32 mouse cellular contexts compared by ENCODE assay signal in genomic region chr1:34522205-34522849, GRCm38 (mm10). TPM values are rescaled to one million over a fixed set of nuclear protein-coding genes. Genes with fewer than 3 reads are reported as not detected.
DNase-seq lines count a peak whose midpoint lies in the region; ATAC-seq and TF ChIP-seq lines count a peak whose summit lies in the region.
"Had no signal": no experiment of that assay in that cellular context is flagged by ENCODE, and none has a peak within 500 bp of the region (broad histone marks: within the 10 kb centered on the region; RNA-seq: fewer than 3 reads in every experiment).

No protein-coding gene starts in this region.

- TF ChIP-seq CTCF in lung, embryonic 14.5 days (IDR thresholded peaks at IDR 0.05; ENCODE audit: low read depth): no peak
- TF ChIP-seq CTCF in forebrain, postnatal 0 days (IDR thresholded peaks at IDR 0.05; ENCODE audit: low read depth): no peak

- no peak for ATAC-seq in lung, embryonic 14.5 days (ENCODE audit: insufficient read depth)
- no peak for ATAC-seq in forebrain, postnatal 0 days
- ATAC-seq in inflammation-experienced regulatory T-cells, adult 6 months: no peak
- ATAC-seq: CD4-positive, CD25-positive, alpha-beta regulatory T cell, adult 4 months; forebrain, embryonic 16.5 days had no signal

- H3K4me1 ChIP-seq in heart, embryonic 10.5 days: peaks cover 36% of the 10 kb centered on the region
- no peaks in the 10 kb centered on the region for H3K4me1 ChIP-seq in lung, embryonic 14.5 days (ENCODE audit: insufficient read depth)
- H3K4me1 ChIP-seq in forebrain, postnatal 0 days (ENCODE audit: insufficient read depth): no peaks in the 10 kb centered on the region
- H3K4me1 ChIP-seq: embryonic facial prominence, embryonic 10.5 days; kidney, embryonic 15.5 days; limb, embryonic 13.5 days; liver, embryonic 13.5 days; midbrain, embryonic 12.5 days; neural tube, embryonic 15.5 days; stomach, embryonic 15.5 days had no signal

- no peaks in the 10 kb centered on the region for H3K9me3 ChIP-seq in heart, embryonic 10.5 days
- no peaks in the 10 kb centered on the region for H3K9me3 ChIP-seq in lung, embryonic 14.5 days (ENCODE audit: low read depth, low read length)
- no peaks in the 10 kb centered on the region for H3K9me3 ChIP-seq in forebrain, postnatal 0 days (ENCODE audit: low read length)
- H3K9me3 ChIP-seq: embryonic facial prominence, embryonic 10.5 days; kidney, embryonic 15.5 days; limb, embryonic 13.5 days; liver, embryonic 13.5 days; midbrain, embryonic 12.5 days; neural tube, embryonic 15.5 days; stomach, embryonic 15.5 days had no signal

- H3K4me3 ChIP-seq in heart, embryonic 10.5 days: no peak overlapping the region
- H3K4me3 ChIP-seq in lung, embryonic 14.5 days (ENCODE audit: low read depth, low read length): no peak overlapping the region
- H3K4me3 ChIP-seq in forebrain, postnatal 0 days (ENCODE audit: low read depth, low read length): no peak overlapping the region
- H3K4me3 ChIP-seq: embryonic facial prominence, embryonic 10.5 days; heart, adult 2 months; kidney, embryonic 15.5 days; limb, embryonic 13.5 days; liver, embryonic 13.5 days; midbrain, embryonic 12.5 days; neural tube, embryonic 15.5 days; stomach, embryonic 15.5 days had no signal

- H3K4me2 ChIP-seq in lung, embryonic 14.5 days: no peak overlapping the region
- H3K4me2 ChIP-seq in forebrain, postnatal 0 days (ENCODE audit: low read depth): no peak overlapping the region
- H3K4me2 ChIP-seq: kidney, embryonic 15.5 days; limb, embryonic 13.5 days; liver, embryonic 13.5 days; midbrain, embryonic 12.5 days; neural tube, embryonic 15.5 days; stomach, embryonic 15.5 days had no signal

- WGBS in heart, embryonic 10.5 days: 24% methylated on average over 6 of the region's 6 CpGs
- WGBS in lung, embryonic 14.5 days: 54% methylated on average over 6 of the region's 6 CpGs
- WGBS in forebrain, postnatal 0 days: 85% methylated on average over 6 of the region's 6 CpGs

- H3K27ac ChIP-seq in heart, embryonic 10.5 days: 0 out of 2 replicates have a peak overlapping the region, but pooled peaks have one; percentile 72
- no peak overlapping the region for H3K27ac ChIP-seq in lung, embryonic 14.5 days (ENCODE audit: low read depth)
- no peak overlapping the region for H3K27ac ChIP-seq in forebrain, postnatal 0 days (ENCODE audit: low read depth, low read length)
- H3K27ac ChIP-seq: embryonic facial prominence, embryonic 10.5 days; heart, adult 2 months; kidney, embryonic 15.5 days; limb, embryonic 13.5 days; liver, embryonic 13.5 days; midbrain, embryonic 12.5 days; neural tube, embryonic 15.5 days; stomach, embryonic 15.5 days had no signal

- H3K27me3 ChIP-seq in heart, embryonic 10.5 days (ENCODE audit: insufficient read depth, poor library complexity, severe bottlenecking): no peaks in the 10 kb centered on the region
- no peaks in the 10 kb centered on the region for H3K27me3 ChIP-seq in lung, embryonic 14.5 days (ENCODE audit: insufficient read depth, low read length)
- no peaks in the 10 kb centered on the region for H3K27me3 ChIP-seq in forebrain, postnatal 0 days (ENCODE audit: insufficient read depth, low read length)
- H3K27me3 ChIP-seq: kidney, embryonic 15.5 days; limb, embryonic 13.5 days; liver, embryonic 13.5 days; midbrain, embryonic 12.5 days; neural tube, embryonic 15.5 days; stomach, embryonic 15.5 days had no signal

- DNase-seq in heart, embryonic 10.5 days (ENCODE audit: low spot score): no peak
- no peak for DNase-seq in heart, postnatal 14 days
- peak; percentile 8 for DNase-seq in lung, embryonic 14.5 days
- no peak for DNase-seq in lung, postnatal 25 days (ENCODE audit: low spot score)
- DNase-seq in cerebellum, postnatal 10 days: peak; percentile 66
- DNase-seq in forebrain, postnatal 0 days: no peak
- no peak for DNase-seq in kidney, postnatal 25 days
- DNase-seq: adrenal gland, postnatal 14 days; gastrocnemius, postnatal 14 days; heart, adult 2 months; kidney, adult 11 months; layer of hippocampus, adult 9-11 months; liver, embryonic 13.5 days; lung, adult 2 months; lung, postnatal 36 days; right cerebral cortex, adult 18-20 months; thymus, postnatal 36 days had no signal

- H3K36me3 ChIP-seq in heart, embryonic 10.5 days: no peaks in the 10 kb centered on the region
- no peaks in the 10 kb centered on the region for H3K36me3 ChIP-seq in lung, embryonic 14.5 days (ENCODE audit: insufficient read depth)
- H3K36me3 ChIP-seq in forebrain, postnatal 0 days (ENCODE audit: insufficient read depth): no peaks in the 10 kb centered on the region
- H3K36me3 ChIP-seq: embryonic facial prominence, embryonic 10.5 days; kidney, embryonic 15.5 days; limb, embryonic 13.5 days; liver, embryonic 13.5 days; midbrain, embryonic 12.5 days; neural tube, embryonic 15.5 days; stomach, embryonic 15.5 days had no signal

- no peak overlapping the region for H3K9ac ChIP-seq in lung, embryonic 14.5 days
- H3K9ac ChIP-seq in forebrain, postnatal 0 days: no peak overlapping the region
- H3K9ac ChIP-seq: kidney, embryonic 15.5 days; limb, embryonic 13.5 days; liver, embryonic 13.5 days; midbrain, embryonic 12.5 days; neural tube, embryonic 15.5 days; stomach, embryonic 15.5 days had no signal

- intact Hi-C loops in heart, postnatal 14 days (cut with DNase I): no loop called here

RNA-seq across cellular contexts. Expression of gene Cfc1, which starts 13.1 kb away (rescaled TPM):
- polyA plus RNA-seq in heart, embryonic 10.5 days (2016; fragmentation: Nextera tagmentation; extraction: Ambion mirVana): 1.5 and 2.0 TPM in 2 replicates
- not detected for total RNA-seq in heart, postnatal 14 days (2021)
- polyA plus RNA-seq in lung, embryonic 14.5 days (2014; fragmentation: Nextera tagmentation; extraction: Ambion mirVana): 0.24 TPM in 1 of 2 replicates, not detected in the other
- total RNA-seq in forebrain, postnatal 0 days (2014; rRNA removed): not detected in 2 replicates
- 0.22 and 0.33 TPM in 2 replicates for polyA plus RNA-seq in forebrain, postnatal 0 days (2015; fragmentation: Nextera tagmentation; extraction: Ambion mirVana)
- under 1 TPM in 1 of 3 experiments, not detected in 2; 0.59 TPM for polyA plus RNA-seq in inflammation-experienced regulatory T-cells, adult 6 months (2017; shearing (Covaris generic))
- total RNA-seq: adrenal gland, postnatal 14 days; common myeloid progenitor, adult 5-6 weeks; gastrocnemius, postnatal 14 days; heart, adult 2 months; left cerebral cortex, adult 18-20 months; left cerebral cortex, postnatal 25 days had no signal
- polyA plus RNA-seq: heart, adult 2 months; hindbrain, embryonic 11.5 days; kidney, embryonic 15.5 days; large intestine, adult 2 months; liver, embryonic 13.5 days; lung, adult 2 months; midbrain, embryonic 12.5 days had no signal

RNA-seq across cellular contexts. Expression of gene Prss39, which starts 24.1 kb away (rescaled TPM):
- polyA plus RNA-seq in heart, embryonic 10.5 days (2016; fragmentation: Nextera tagmentation; extraction: Ambion mirVana): not detected in 2 replicates
- not detected for total RNA-seq in heart, postnatal 14 days (2021)
- not detected in 2 replicates for polyA plus RNA-seq in lung, embryonic 14.5 days (2014; fragmentation: Nextera tagmentation; extraction: Ambion mirVana)
- not detected in 2 replicates for total RNA-seq in forebrain, postnatal 0 days (2014; rRNA removed)
- polyA plus RNA-seq in forebrain, postnatal 0 days (2015; fragmentation: Nextera tagmentation; extraction: Ambion mirVana): not detected in 2 replicates
- polyA plus RNA-seq in inflammation-experienced regulatory T-cells, adult 6 months (2017; shearing (Covaris generic)): not detected
- total RNA-seq: adrenal gland, postnatal 14 days; common myeloid progenitor, adult 5-6 weeks; gastrocnemius, postnatal 14 days; heart, adult 2 months; left cerebral cortex, adult 18-20 months; left cerebral cortex, postnatal 25 days had no signal
- polyA plus RNA-seq: brain, embryonic 14.5 days; CD4-positive, CD25-positive, alpha-beta regulatory T cell, adult 4 months; embryonic facial prominence, embryonic 10.5 days; forebrain, embryonic 16.5 days; hindbrain, embryonic 11.5 days; kidney, embryonic 15.5 days; limb, embryonic 13.5 days; liver, embryonic 13.5 days; midbrain, embryonic 12.5 days; neural tube, embryonic 15.5 days; stomach, embryonic 15.5 days had no signal

RNA-seq across cellular contexts. Expression of gene Prss40, which starts 38.4 kb away (rescaled TPM):
- polyA plus RNA-seq in heart, embryonic 10.5 days (2016; fragmentation: Nextera tagmentation; extraction: Ambion mirVana): 0.13 TPM in 1 of 2 replicates, not detected in the other
- total RNA-seq in heart, postnatal 14 days (2021): not detected
- polyA plus RNA-seq in lung, embryonic 14.5 days (2014; fragmentation: Nextera tagmentation; extraction: Ambion mirVana): not detected in 2 replicates
- total RNA-seq in forebrain, postnatal 0 days (2014; rRNA removed): not detected in 2 replicates
- polyA plus RNA-seq in forebrain, postnatal 0 days (2015; fragmentation: Nextera tagmentation; extraction: Ambion mirVana): 0.19 TPM in 1 of 2 replicates, not detected in the other
- polyA plus RNA-seq in inflammation-experienced regulatory T-cells, adult 6 months (2017; shearing (Covaris generic)): not detected
- total RNA-seq: adrenal gland, postnatal 14 days; common myeloid progenitor, adult 5-6 weeks; gastrocnemius, postnatal 14 days; heart, adult 2 months; left cerebral cortex, adult 18-20 months; left cerebral cortex, postnatal 25 days had no signal
- polyA plus RNA-seq: brain, embryonic 14.5 days; CD4-positive, CD25-positive, alpha-beta regulatory T cell, adult 4 months; embryonic facial prominence, embryonic 10.5 days; heart, adult 2 months; hindbrain, embryonic 11.5 days; kidney, embryonic 15.5 days; large intestine, adult 2 months; liver, embryonic 13.5 days; lung, adult 2 months; midbrain, embryonic 12.5 days; neural tube, embryonic 15.5 days; stomach, embryonic 15.5 days had no signal

RNA-seq across cellular contexts. Expression of gene Amer3, which starts 57.1 kb away (rescaled TPM):
- 0.10 TPM in 1 of 2 replicates, not detected in the other for polyA plus RNA-seq in heart, embryonic 10.5 days (2016; fragmentation: Nextera tagmentation; extraction: Ambion mirVana)
- total RNA-seq in heart, postnatal 14 days (2021): not detected
- 0.11 TPM in 1 of 2 replicates, not detected in the other for polyA plus RNA-seq in lung, embryonic 14.5 days (2014; fragmentation: Nextera tagmentation; extraction: Ambion mirVana)
- total RNA-seq in forebrain, postnatal 0 days (2014; rRNA removed): 58.0 and 68.5 TPM in 2 replicates
- polyA plus RNA-seq in forebrain, postnatal 0 days (2015; fragmentation: Nextera tagmentation; extraction: Ambion mirVana): 18.6 and 25.0 TPM in 2 replicates
- not detected for polyA plus RNA-seq in inflammation-experienced regulatory T-cells, adult 6 months (2017; shearing (Covaris generic))
- total RNA-seq: common myeloid progenitor, adult 5-6 weeks; gastrocnemius, postnatal 14 days; heart, adult 2 months had no signal
- polyA plus RNA-seq: CD4-positive, CD25-positive, alpha-beta regulatory T cell, adult 4 months; liver, embryonic 13.5 days; lung, adult 2 months had no signal

Comparison
In these comparisons a context has a peak if more than half of its experiments do, and no peak if none do; other contexts are left out.
1. DNase-seq: peak in lung, embryonic 14.5 days (single experiment) and cerebellum, postnatal 10 days (2 of 2); none in heart, embryonic 10.5 days (single experiment), heart, postnatal 14 days (0 of 2), lung, postnatal 25 days (single experiment), forebrain, postnatal 0 days (single experiment) and kidney, postnatal 25 days (0 of 2).